Mouse (Mus musculus): Measurements from ENCODE around the gene Eps8l1. TPM values are rescaled to one million over a fixed set of nuclear protein-coding genes. Genes with fewer than 3 reads are reported as not detected.
"Not testable (repeated sequence)": the region's sequence is repeated elsewhere in the genome, so short reads cannot be mapped to it uniquely, and the experiment has no call there.

Eps8l1 gene
- polyA plus RNA-seq (2014; fragmentation: Nextera tagmentation; extraction: Ambion mirVana), result 3.1 and 3.8 TPM in 2 replicates

- no peak within 1 kb of the TSS for H3K27ac ChIP-seq (ENCODE audit: low read depth, low read length)
- H3K36me3 ChIP-seq (ENCODE audit: control insufficient read depth, insufficient read depth, low read length), result no peaks in the 10 kb centered on the region
- peak within 1 kb of the TSS; percentile 17; the same call in 1 of the 2 replicates for H3K4me3 ChIP-seq (ENCODE audit: low read depth, low read length)
Observed at GRCm38 (mm10) chr7:4460576-4461434, at the start of gene Eps8l1. Gene Eps8l1 (plus strand): TSS chr7:4460674.

GRCm38 (mm10) chr7:4412406-4412805 lies 48.1 kb upstream of the Eps8l1 start:
- not testable (repeated sequence) for H3K4me2 ChIP-seq; H3K4me1 ChIP-seq (ENCODE audit: control insufficient read depth, insufficient read depth, low read length); H3K4me3 ChIP-seq (ENCODE audit: low read depth, low read length); H3K9me3 ChIP-seq (ENCODE audit: control insufficient read depth, low read length); H3K9ac ChIP-seq (ENCODE audit: low read length); H3K27me3 ChIP-seq (ENCODE audit: control insufficient read depth, insufficient read depth, low read length); H3K36me3 ChIP-seq (ENCODE audit: control insufficient read depth, insufficient read depth, low read length); H3K27ac ChIP-seq (ENCODE audit: low read depth, low read length); ATAC-seq (ENCODE audit: low FRiP score); DNase-seq (ENCODE audit: low spot score, missing footprints)
- 95% methylated on average over 15 of the region's 15 CpGs for WGBS

More at GRCm38 (mm10) chr7:4460576-4461434, at the start of gene Eps8l1:
- H3K4me1 ChIP-seq (ENCODE audit: control insufficient read depth, insufficient read depth, low read length), result no peaks in the 10 kb centered on the region
- ATAC-seq (ENCODE audit: low FRiP score) (0 out of 2 replicates have a peak, but pooled peaks have one; percentile 24), DNase-seq (ENCODE audit: low spot score, missing footprints) (no peak)
- H3K9me3 ChIP-seq (ENCODE audit: control insufficient read depth, low read length), result no peaks in the 10 kb centered on the region
- H3K4me2 ChIP-seq, result peak within 1 kb of the TSS; percentile 20
- H3K9ac ChIP-seq (ENCODE audit: low read length), result no peak within 1 kb of the TSS
- whole genome bisulfite sequencing, result 70% methylated on average over 13 of the region's 16 CpGs
- no peaks in the 10 kb centered on the region for H3K27me3 ChIP-seq (ENCODE audit: control insufficient read depth, insufficient read depth, low read length)

GRCm38 (mm10) chr7:4419681-4420080 lies 40.8 kb upstream of the Eps8l1 start:
- Histone ChIP-seq H3K4me2 (no peak overlapping the region), H3K27me3 (ENCODE audit: control insufficient read depth, insufficient read depth, low read length) (no peaks in the 10 kb centered on the region), H3K27ac (ENCODE audit: low read depth, low read length) (no peak overlapping the region), H3K9ac (ENCODE audit: low read length) (no peak overlapping the region), H3K4me1 (ENCODE audit: control insufficient read depth, insufficient read depth, low read length) (no peaks in the 10 kb centered on the region), H3K36me3 (ENCODE audit: control insufficient read depth, insufficient read depth, low read length) (no peaks in the 10 kb centered on the region), H3K4me3 (ENCODE audit: low read depth, low read length) (no peak overlapping the region), H3K9me3 (ENCODE audit: control insufficient read depth, low read length) (no peaks in the 10 kb centered on the region)
- no peak for DNase-seq (ENCODE audit: low spot score, missing footprints)
- WGBS, result 81% methylated on average over 6 of the region's 6 CpGs
- no peak for ATAC-seq (ENCODE audit: low FRiP score)

GRCm38 (mm10) chr7:4420230-4420629 lies 40.2 kb upstream of the Eps8l1 start:
- WGBS, result 63% methylated on average over 4 of the region's 4 CpGs
- Histone ChIP-seq H3K27ac (ENCODE audit: low read depth, low read length) (no peak overlapping the region), H3K27me3 (ENCODE audit: control insufficient read depth, insufficient read depth, low read length) (no peaks in the 10 kb centered on the region), H3K9ac (ENCODE audit: low read length) (no peak overlapping the region), H3K4me2 (no peak overlapping the region), H3K4me3 (ENCODE audit: low read depth, low read length) (no peak overlapping the region), H3K4me1 (ENCODE audit: control insufficient read depth, insufficient read depth, low read length) (no peaks in the 10 kb centered on the region), H3K9me3 (ENCODE audit: control insufficient read depth, low read length) (no peaks in the 10 kb centered on the region), H3K36me3 (ENCODE audit: control insufficient read depth, insufficient read depth, low read length) (no peaks in the 10 kb centered on the region; the same call in 1 of the 2 replicates)
- DNase-seq (ENCODE audit: low spot score, missing footprints), result no peak
- ATAC-seq (ENCODE audit: low FRiP score), result no peak

GRCm38 (mm10) chr7:4427161-4427912 lies 33.1 kb upstream of the Eps8l1 start:
- Histone ChIP-seq H3K4me2 (no peak overlapping the region), H3K27me3 (ENCODE audit: control insufficient read depth, insufficient read depth, low read length) (no peaks in the 10 kb centered on the region), H3K9me3 (ENCODE audit: control insufficient read depth, low read length) (no peaks in the 10 kb centered on the region), H3K27ac (ENCODE audit: low read depth, low read length) (no peak overlapping the region), H3K9ac (ENCODE audit: low read length) (no peak overlapping the region), H3K4me3 (ENCODE audit: low read depth, low read length) (no peak overlapping the region), H3K36me3 (ENCODE audit: control insufficient read depth, insufficient read depth, low read length) (no peaks in the 10 kb centered on the region; the same call in 1 of the 2 replicates), H3K4me1 (ENCODE audit: control insufficient read depth, insufficient read depth, low read length) (no peaks in the 10 kb centered on the region)
- WGBS, result 81% methylated on average over 7 of the region's 7 CpGs
- ATAC-seq (ENCODE audit: low FRiP score), result peak; percentile 94
- peak; percentile 98 for DNase-seq (ENCODE audit: low spot score, missing footprints)

GRCm38 (mm10) chr7:4430246-4430844 lies 30.1 kb upstream of the Eps8l1 start:
- Histone ChIP-seq H3K36me3 (ENCODE audit: control insufficient read depth, insufficient read depth, low read length) (no peaks in the 10 kb centered on the region; the same call in 1 of the 2 replicates), H3K9me3 (ENCODE audit: control insufficient read depth, low read length) (no peaks in the 10 kb centered on the region), H3K27me3 (ENCODE audit: control insufficient read depth, insufficient read depth, low read length) (no peaks in the 10 kb centered on the region), H3K4me3 (ENCODE audit: low read depth, low read length) (no peak overlapping the region), H3K4me1 (ENCODE audit: control insufficient read depth, insufficient read depth, low read length) (no peaks in the 10 kb centered on the region), H3K4me2 (no peak overlapping the region), H3K9ac (ENCODE audit: low read length) (no peak overlapping the region), H3K27ac (ENCODE audit: low read depth, low read length) (no peak overlapping the region)
- DNase-seq (ENCODE audit: low spot score, missing footprints) (no peak), ATAC-seq (ENCODE audit: low FRiP score) (no peak)
- WGBS, result 90% methylated on average over 9 of the region's 9 CpGs

- Histone ChIP-seq H3K27me3 (ENCODE audit: control insufficient read depth, insufficient read depth, low read length) (no peaks in the 10 kb centered on the region), H3K9ac (ENCODE audit: low read length) (no peak overlapping the region), H3K4me3 (ENCODE audit: low read depth, low read length) (no peak overlapping the region), H3K27ac (ENCODE audit: low read depth, low read length) (no peak overlapping the region), H3K9me3 (ENCODE audit: control insufficient read depth, low read length) (no peaks in the 10 kb centered on the region), H3K4me1 (ENCODE audit: control insufficient read depth, insufficient read depth, low read length) (no peaks in the 10 kb centered on the region), H3K4me2 (no peak overlapping the region), H3K36me3 (ENCODE audit: control insufficient read depth, insufficient read depth, low read length) (no peaks in the 10 kb centered on the region)
- peak; percentile 95 for DNase-seq (ENCODE audit: low spot score, missing footprints)
- 77% methylated on average over 6 of the region's 6 CpGs for WGBS
- no peak for ATAC-seq (ENCODE audit: low FRiP score)
Observed at GRCm38 (mm10) chr7:4431548-4431947, 28.9 kb upstream of the Eps8l1 start.

- no peak for ATAC-seq (ENCODE audit: low FRiP score)
- Histone ChIP-seq H3K27me3 (ENCODE audit: control insufficient read depth, insufficient read depth, low read length) (no peaks in the 10 kb centered on the region), H3K4me3 (ENCODE audit: low read depth, low read length) (no peak overlapping the region), H3K4me2 (no peak overlapping the region), H3K27ac (ENCODE audit: low read depth, low read length) (no peak overlapping the region), H3K9me3 (ENCODE audit: control insufficient read depth, low read length) (no peaks in the 10 kb centered on the region), H3K9ac (ENCODE audit: low read length) (no peak overlapping the region), H3K4me1 (ENCODE audit: control insufficient read depth, insufficient read depth, low read length) (no peaks in the 10 kb centered on the region), H3K36me3 (ENCODE audit: control insufficient read depth, insufficient read depth, low read length) (no peaks in the 10 kb centered on the region)
- DNase-seq (ENCODE audit: low spot score, missing footprints), result no peak
- WGBS, result 88% methylated on average over 8 of the region's 8 CpGs
Observed at GRCm38 (mm10) chr7:4432026-4432425, 28.4 kb upstream of the Eps8l1 start.
